Mouse (Mus musculus) thymus, adult 18-20 months (tissue): ENCODE results near the gene Isyna1.
"Not testable (repeated sequence)": the region's sequence is repeated elsewhere in the genome, so short reads cannot be mapped to it uniquely, and the experiment has no call there.

Experiments
- DNase-seq, 2 experiments: peaks; one replicate each; pipeline ENCODE4 v3.0.0; 2022; ENCODE audit warnings: mixed read lengths in 2 of 2

The Isyna1 gene

GRCm38 (mm10) chr8:70577207-70577606 is 17.0 kb upstream of the Isyna1 start:
- no peak for DNase-seq

DNA sequence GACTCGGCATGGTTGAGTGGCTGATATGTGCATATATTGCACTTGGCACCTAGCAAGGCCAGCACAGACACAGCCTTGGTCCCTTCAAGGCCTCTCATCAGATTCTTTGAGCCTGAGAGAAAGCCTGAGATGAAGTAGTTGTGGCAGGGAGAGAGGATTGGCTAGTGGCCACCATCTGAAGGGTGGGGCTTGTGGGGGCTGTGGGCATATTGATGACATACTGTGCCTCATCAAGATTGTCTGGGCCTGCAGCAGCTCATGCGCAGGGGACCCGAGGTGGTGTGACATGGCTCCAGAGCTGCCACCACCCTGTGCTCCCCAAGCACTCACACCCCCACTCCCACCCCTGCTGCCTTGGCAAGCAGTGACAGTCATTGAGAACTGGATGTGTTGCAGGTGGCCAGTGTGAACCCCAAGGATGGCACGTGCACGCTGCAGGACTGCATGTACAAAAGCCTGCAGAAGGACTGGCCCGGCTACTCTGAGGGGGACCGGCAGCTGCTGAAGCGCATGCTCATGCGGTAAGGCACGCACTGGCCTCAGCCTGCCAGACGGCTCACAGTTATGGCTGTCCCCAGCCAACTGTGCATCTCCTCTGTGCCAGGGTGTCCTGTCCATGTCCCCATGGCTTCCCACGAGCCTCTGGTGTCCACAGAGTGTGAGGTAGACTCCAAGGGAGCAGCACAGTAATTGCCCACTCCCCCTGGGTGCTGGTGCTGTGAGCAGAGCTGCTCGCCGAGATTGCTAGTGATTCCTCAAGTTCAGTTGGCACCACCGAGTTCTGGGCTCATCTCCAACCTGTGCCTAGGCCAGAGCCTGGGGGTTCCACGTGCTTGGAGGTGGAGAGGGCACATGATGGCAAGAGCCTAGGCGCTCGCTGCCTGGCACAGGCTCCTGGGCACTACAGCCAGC is 10.4 kb upstream of the Isyna1 start:
- DNase-seq, result no peak

- no peak for DNase-seq
Measured at GRCm38 (mm10) chr8:70584606-70585257, 9.4 kb upstream of the Isyna1 start.

- DNase-seq, result no peak
Measured at GRCm38 (mm10) chr8:70585258-70585652, 8.9 kb upstream of the Isyna1 start.

DNA sequence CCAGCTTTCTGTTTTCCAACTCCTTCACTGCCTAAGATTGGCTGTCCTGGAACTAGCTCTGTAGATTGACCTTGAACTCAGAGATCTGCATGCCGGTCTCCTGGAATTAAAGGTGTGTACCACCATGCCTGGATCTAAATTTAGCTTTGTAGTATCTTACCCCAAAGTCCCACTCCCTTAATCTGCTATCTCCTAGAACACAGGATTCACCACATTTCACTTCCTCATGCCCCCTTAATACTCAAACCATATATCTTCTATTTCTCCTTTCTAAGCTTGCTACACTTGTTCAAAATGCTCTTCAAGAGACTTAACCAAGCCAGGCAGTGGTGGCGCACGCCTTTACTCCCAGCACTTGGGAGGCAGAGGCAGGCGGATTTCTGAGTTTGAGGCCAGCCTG is 6.2 kb upstream of the Isyna1 start:
- DNase-seq, result not testable (repeated sequence)

DNA sequence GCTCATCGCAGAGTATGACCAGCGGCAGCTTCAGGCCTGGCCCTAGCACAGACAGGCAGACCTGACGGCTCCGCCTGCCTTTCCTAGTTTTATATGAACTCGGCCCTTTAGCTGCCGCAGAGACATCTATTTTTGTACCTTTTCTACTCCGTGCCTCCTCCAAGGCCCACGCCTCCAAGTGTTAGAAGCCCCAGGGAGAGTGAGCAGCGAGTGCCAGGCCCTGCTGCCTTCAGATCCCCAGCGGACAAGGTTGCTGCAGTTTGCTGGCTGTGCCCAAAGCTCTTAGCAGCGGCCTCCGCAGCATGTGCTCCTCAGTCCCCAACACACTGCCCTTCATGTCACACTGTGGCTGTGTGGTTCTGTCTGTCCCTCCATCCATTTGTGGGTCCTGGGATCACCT is 2.6 kb upstream of the Isyna1 start:
- DNase-seq, result no peak

DNA sequence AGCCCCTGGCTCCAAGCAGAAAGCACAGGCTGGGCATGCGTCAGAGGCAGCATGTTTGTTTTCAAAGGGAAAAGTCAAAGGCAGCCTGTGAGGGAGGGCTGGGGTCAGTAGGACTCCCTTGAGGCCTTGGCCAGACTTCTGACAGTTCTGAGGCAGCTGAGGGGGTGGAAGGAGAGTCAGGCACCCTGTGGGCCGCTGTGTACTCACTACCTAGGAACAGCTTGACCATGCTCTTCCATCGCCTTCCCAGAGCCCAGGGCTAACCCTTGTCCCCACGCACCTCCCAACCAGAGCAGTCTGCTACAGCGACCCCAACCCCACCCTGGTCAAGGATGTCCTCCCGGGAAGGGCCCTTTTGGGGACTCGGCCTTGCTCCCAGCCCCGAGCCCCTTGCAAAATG is 1.0 kb upstream of the Isyna1 start:
- DNase-seq, result no peak

DNA sequence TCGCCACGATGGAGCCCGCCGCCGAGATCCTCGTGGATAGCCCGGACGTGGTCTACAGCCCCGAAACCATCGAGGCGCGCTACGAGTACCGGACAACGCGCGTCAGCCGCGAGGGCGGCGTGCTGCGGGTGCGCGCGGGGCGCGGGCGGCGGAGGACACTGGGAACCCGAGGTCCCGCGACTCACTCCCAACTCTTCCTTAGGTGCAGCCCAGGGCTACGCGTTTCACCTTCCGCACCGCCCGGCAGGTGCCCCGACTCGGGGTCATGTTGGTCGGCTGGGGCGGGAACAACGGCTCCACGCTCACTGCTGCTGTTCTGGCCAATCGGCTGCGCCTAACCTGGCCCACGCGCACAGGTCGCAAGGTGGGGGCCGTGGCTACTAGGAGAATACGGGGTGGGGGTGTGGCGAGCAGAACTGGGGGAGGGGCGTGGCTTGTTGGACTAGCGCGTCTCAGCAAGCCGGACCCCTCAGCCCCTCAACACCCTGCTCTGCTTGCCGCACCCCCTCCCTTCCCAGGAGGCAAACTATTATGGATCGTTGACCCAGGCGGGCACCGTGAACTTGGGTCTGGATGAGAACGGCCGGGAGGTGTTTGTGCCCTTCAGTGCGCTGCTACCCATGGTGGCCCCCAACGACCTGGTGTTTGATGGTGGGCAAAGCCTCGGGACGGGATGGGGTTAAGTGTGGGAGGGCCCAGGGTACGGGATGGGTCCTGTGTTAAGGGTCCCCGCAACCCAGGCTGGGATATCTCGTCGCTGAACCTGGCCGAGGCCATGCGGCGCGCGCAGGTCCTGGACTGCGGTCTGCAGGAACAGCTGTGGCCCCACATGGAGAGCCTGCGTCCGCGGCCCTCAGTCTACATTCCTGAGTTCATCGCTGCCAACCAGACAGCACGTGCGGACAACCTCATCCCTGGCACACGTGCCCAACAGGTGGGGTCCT is 720 bp downstream of the Isyna1 start:
- DNase-seq, result peak; percentile 34 to 50

- DNase-seq, result no peak
Measured at GRCm38 (mm10) chr8:70595811-70596210, 1.6 kb downstream of the Isyna1 start.

- no peak for DNase-seq
Measured at GRCm38 (mm10) chr8:70596216-70596615, 2.0 kb downstream of the Isyna1 start.

GRCm38 (mm10) chr8:70596775-70597416 is 2.7 kb downstream of the Isyna1 start:
- DNase-seq, result no peak

GRCm38 (mm10) chr8:70597417-70598272 is 3.5 kb downstream of the Isyna1 start:
- DNase-seq, result no peak

GRCm38 (mm10) chr8:70598283-70598682 is 4.1 kb downstream of the Isyna1 start:
- no peak for DNase-seq

- no peak for DNase-seq
Measured at GRCm38 (mm10) chr8:70598722-70599121, 4.5 kb downstream of the Isyna1 start.

DNA sequence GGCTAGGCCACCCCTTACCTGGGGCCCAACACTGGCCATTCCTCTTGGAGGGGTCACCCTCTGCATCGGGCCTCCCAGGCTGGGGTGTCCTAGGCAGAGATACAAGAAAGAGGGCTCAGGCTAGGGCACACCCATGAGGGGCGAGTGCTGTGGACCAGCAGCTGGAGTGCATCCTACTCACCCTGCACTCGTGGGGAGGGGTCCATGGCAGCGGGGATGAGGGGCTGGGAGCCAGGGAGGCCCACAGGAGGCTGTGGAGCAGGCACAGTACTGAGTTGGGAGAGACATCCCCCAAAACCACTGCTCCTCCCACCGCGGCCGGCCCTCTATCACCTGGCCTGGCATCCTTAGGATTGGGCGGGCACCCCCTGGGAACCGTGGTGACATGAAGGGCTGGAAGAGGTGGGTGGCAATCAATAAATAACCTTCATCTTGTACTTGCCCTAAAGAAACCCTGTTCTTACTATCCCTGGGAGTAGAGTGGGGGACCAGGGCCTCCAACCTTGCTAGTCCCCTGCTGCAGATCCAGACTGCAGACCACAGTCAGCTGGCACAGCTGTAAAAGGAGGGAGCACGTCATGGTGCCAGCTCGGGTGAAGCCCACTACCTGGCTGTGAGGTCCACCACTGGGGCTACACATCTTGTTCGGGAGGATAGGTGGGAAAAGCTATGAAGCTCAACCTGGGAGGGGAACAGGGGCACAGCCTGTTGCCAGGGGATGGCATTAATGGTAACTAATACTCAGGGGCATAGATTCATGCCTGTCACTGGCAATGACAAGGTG is 5.5 kb downstream of the Isyna1 start:
- DNase-seq, result no peak

DNA sequence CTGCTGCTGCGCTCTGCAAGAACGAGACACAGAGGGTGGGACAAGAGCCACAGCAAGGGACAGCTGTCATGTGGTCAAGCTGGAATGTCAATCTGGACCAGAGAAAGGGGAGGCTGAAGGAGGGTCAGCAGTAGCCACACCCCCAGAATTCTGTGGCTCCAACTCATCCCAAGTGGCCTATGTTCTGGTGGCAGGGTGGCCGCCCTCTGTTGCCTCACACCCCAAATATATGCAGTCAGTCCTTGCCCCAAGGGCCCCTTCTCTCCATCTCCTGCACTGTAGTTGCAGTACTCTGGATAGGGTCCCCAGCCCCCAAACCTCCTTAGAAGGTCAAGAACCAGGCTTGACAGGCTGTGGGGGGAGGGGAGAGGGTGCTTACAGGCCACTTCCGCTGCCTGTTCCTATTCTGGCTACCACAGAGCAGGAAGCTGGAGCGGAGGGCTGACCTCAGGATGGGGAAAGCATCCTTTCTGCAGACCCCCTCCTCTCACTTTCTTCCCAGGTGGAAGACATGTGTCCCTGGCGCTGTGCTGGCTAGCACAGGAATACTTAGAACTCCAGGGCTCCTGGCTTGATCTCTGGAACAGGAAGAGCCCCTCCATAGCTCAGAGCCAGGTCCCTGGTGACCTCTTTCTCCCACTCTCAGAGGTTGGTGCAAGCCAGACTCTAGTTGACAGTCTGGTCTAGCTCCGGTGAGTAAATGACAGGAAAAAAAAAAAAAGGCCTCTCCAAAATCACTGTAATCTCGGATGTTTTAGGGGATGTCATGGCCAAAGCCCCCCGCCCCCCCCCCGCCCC is 6.5 kb downstream of the Isyna1 start:
- DNase-seq, result no peak

DNA sequence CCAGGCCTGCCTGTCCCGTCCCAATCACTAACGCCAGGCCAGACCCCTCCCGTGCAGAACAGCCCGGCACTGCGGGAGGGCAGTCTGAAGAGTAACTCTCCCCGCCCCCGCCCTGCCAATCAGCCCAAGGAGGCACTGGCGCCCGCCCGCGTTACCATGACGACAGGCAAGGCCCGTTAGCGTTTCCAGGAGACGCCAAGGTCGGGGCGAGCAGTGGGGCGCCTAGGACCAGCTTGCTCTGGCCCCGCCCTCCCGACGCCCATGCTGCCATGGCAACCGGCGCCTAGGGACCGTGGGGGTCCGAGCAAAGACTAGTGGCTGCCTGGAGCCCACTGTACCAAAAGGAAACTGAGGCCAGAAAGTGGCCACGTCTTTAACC is 7.1 kb downstream of the Isyna1 start:
- DNase-seq, result peak; percentile 49 to 66

GRCm38 (mm10) chr8:70602139-70602811 is 8.1 kb downstream of the Isyna1 start:
- no peak for DNase-seq

- no peak for DNase-seq
Measured at GRCm38 (mm10) chr8:70604558-70604957, 10.4 kb downstream of the Isyna1 start.
